Mouse (Mus musculus) fibroblast of lung, adult 2 months (primary cell): ENCODE data around the gene Rftn1.
"Not testable (repeated sequence)": the region's sequence is repeated elsewhere in the genome, so short reads cannot be mapped to it uniquely, and the experiment has no call there.

Experiments
- DNase-seq: peaks from one replicate; pipeline ENCODE4 v3.0.0-alpha.2; 2011; ENCODE audit warnings: low read depth

Rftn1 gene

GRCm38 (mm10) chr17:50190131-50191015, at the start of gene Rftn1:
TSS of gene Rftn1 (minus strand) at chr17:50190674.
- DNase-seq = no peak

GRCm38 (mm10) chr17:50237818-50238610, 47.5 kb upstream of the Rftn1 start:
- no peak for DNase-seq

GRCm38 (mm10) chr17:50237436-50237709, 46.9 kb upstream of the Rftn1 start:
- peak; percentile 33 for DNase-seq

- DNase-seq = no peak
These were observed 46.4 kb upstream of the Rftn1 start for GRCm38 (mm10) chr17:50236702-50237435.

- no peak for DNase-seq
These were observed 45.6 kb upstream of the Rftn1 start for GRCm38 (mm10) chr17:50235943-50236701.

- DNase-seq = no peak
These were observed 43.5 kb upstream of the Rftn1 start for GRCm38 (mm10) chr17:50233956-50234355.

- no peak for DNase-seq
These were observed 42.3 kb upstream of the Rftn1 start for GRCm38 (mm10) chr17:50232821-50233220.

- DNase-seq = no peak
These were observed 40.7 kb upstream of the Rftn1 start for GRCm38 (mm10) chr17:50231206-50231605.

- peak; percentile 52 for DNase-seq
These were observed 39.1 kb upstream of the Rftn1 start for GRCm38 (mm10) chr17:50229534-50229933.

GRCm38 (mm10) chr17:50227366-50227765, 36.9 kb upstream of the Rftn1 start:
- no peak for DNase-seq

GRCm38 (mm10) chr17:50224718-50225117, 34.2 kb upstream of the Rftn1 start:
- DNase-seq = no peak

GRCm38 (mm10) chr17:50217978-50218377, 27.5 kb upstream of the Rftn1 start:
- DNase-seq = no peak

GRCm38 (mm10) chr17:50215104-50215503, 24.6 kb upstream of the Rftn1 start:
- DNase-seq = no peak

GRCm38 (mm10) chr17:50213117-50213516, 22.6 kb upstream of the Rftn1 start:
- DNase-seq = no peak

- DNase-seq = no peak
These were observed 21.3 kb upstream of the Rftn1 start for GRCm38 (mm10) chr17:50211816-50212215.

- DNase-seq = no peak
These were observed 19.4 kb upstream of the Rftn1 start for GRCm38 (mm10) chr17:50209831-50210230.

- no peak for DNase-seq
These were observed 17.9 kb upstream of the Rftn1 start for GRCm38 (mm10) chr17:50208137-50209045.

- not testable (repeated sequence) for DNase-seq
These were observed 15.8 kb upstream of the Rftn1 start for GRCm38 (mm10) chr17:50206262-50206661.

- DNase-seq = not testable (repeated sequence)
These were observed 15.4 kb upstream of the Rftn1 start for GRCm38 (mm10) chr17:50205840-50206239.

- no peak for DNase-seq
These were observed 14.8 kb upstream of the Rftn1 start for GRCm38 (mm10) chr17:50205152-50205782.
